Mouse (Mus musculus): Measurements from ENCODE around the gene Cpn2. TPM values are rescaled to one million over a fixed set of nuclear protein-coding genes. Genes with fewer than 3 reads are reported as not detected.

Cpn2 gene
- polyA plus RNA-seq (2015; fragmentation: Nextera tagmentation; extraction: Ambion mirVana): not detected in 2 replicates

- 65% methylated on average over 5 of the region's 5 CpGs for WGBS
- H3K9ac ChIP-seq: no peak within 1 kb of the TSS
- peaks cover 26% of the 10 kb centered on the region for H3K4me1 ChIP-seq
- H3K27me3 ChIP-seq: no peaks in the 10 kb centered on the region
- no peaks in the 10 kb centered on the region for H3K36me3 ChIP-seq
- ATAC-seq (ENCODE audit: low FRiP score, low read depth): no peak
- H3K27ac ChIP-seq: no peak within 1 kb of the TSS; the same call in 1 of the 2 replicates
- H3K9me3 ChIP-seq: no peaks in the 10 kb centered on the region
- H3K4me2 ChIP-seq (replicated peaks): no peak within 1 kb of the TSS
- H3K4me3 ChIP-seq: no peak within 1 kb of the TSS
Measured at GRCm38 (mm10) chr16:30267359-30267758, at the start of gene Cpn2. Gene Cpn2 (minus strand): TSS chr16:30267499.

GRCm38 (mm10) chr16:30314236-30314635 is 46.9 kb upstream of the Cpn2 start:
- Histone ChIP-seq H3K36me3 (peaks cover 19% of the 10 kb centered on the region), H3K9ac (no peak overlapping the region), H3K4me2 (replicated peaks) (no peak overlapping the region), H3K9me3 (no peaks in the 10 kb centered on the region), H3K4me1 (peaks cover 9% of the 10 kb centered on the region), H3K27me3 (peaks cover 28% of the 10 kb centered on the region), H3K27ac (no peak overlapping the region), H3K4me3 (no peak overlapping the region)
- ATAC-seq (ENCODE audit: low FRiP score, low read depth): no peak

- Histone ChIP-seq H3K4me1 (peaks cover 20% of the 10 kb centered on the region), H3K27ac (no peak within 1 kb of the TSS), H3K4me3 (peak within 1 kb of the TSS; percentile 61), H3K27me3 (peaks cover 64% of the 10 kb centered on the region), H3K9me3 (no peaks in the 10 kb centered on the region), H3K9ac (0 out of 2 replicates have a peak within 1 kb of the TSS, but pooled peaks have one; percentile 27), H3K36me3 (peaks cover 9% of the 10 kb centered on the region), H3K4me2 (replicated peaks) (peak within 1 kb of the TSS; percentile 99)
- no peak for ATAC-seq (ENCODE audit: low FRiP score, low read depth)
Measured at GRCm38 (mm10) chr16:30310647-30311046, 43.3 kb upstream of the Cpn2 start, which contains the start of gene Gp5. Gene Gp5 (minus strand): TSS chr16:30310779.

- peak overlapping the region; percentile 61; the same call in 1 of the 2 replicates for H3K4me3 ChIP-seq
Measured at GRCm38 (mm10) chr16:30310171-30310515, 42.8 kb upstream of the Cpn2 start.

GRCm38 (mm10) chr16:30309395-30310170 is 42.3 kb upstream of the Cpn2 start:
- WGBS: 4% methylated on average over 34 of the region's 34 CpGs
- peak overlapping the region; percentile 99 for H3K4me2 ChIP-seq (replicated peaks)

More at GRCm38 (mm10) chr16:30310171-30310515, 42.8 kb upstream of the Cpn2 start:
- no peaks in the 10 kb centered on the region for H3K9me3 ChIP-seq
- peaks cover 67% of the 10 kb centered on the region for H3K27me3 ChIP-seq
- H3K4me2 ChIP-seq (replicated peaks): peak overlapping the region; percentile 99; the same call in 1 of the 2 replicates
- no peak overlapping the region for H3K9ac ChIP-seq
- ATAC-seq (ENCODE audit: low FRiP score, low read depth): no peak
- H3K36me3 ChIP-seq: peaks cover 6% of the 10 kb centered on the region; the same call in 1 of the 2 replicates
- WGBS: 49% methylated on average over 8 of the region's 8 CpGs
- no peak overlapping the region for H3K27ac ChIP-seq
- peaks cover 20% of the 10 kb centered on the region for H3K4me1 ChIP-seq

GRCm38 (mm10) chr16:30308616-30309394 is 41.5 kb upstream of the Cpn2 start:
- under 1% methylated on average over 72 of the region's 72 CpGs for WGBS

More at GRCm38 (mm10) chr16:30309395-30310170, 42.3 kb upstream of the Cpn2 start:
- no peak for ATAC-seq (ENCODE audit: low FRiP score, low read depth)
- H3K9me3 ChIP-seq: no peaks in the 10 kb centered on the region
- peak overlapping the region; percentile 61 for H3K4me3 ChIP-seq
- peaks cover 20% of the 10 kb centered on the region for H3K4me1 ChIP-seq
- 0 out of 2 replicates have a peak, but pooled peaks cover 4% of the 10 kb centered on the region for H3K36me3 ChIP-seq
- 0 out of 2 replicates have a peak overlapping the region, but pooled peaks have one; percentile 27 for H3K9ac ChIP-seq
- no peak overlapping the region for H3K27ac ChIP-seq
- peaks cover 70% of the 10 kb centered on the region for H3K27me3 ChIP-seq

GRCm38 (mm10) chr16:30307961-30308615 is 40.8 kb upstream of the Cpn2 start:
- Histone ChIP-seq H3K4me2 (replicated peaks) (peak overlapping the region; percentile 99), H3K27ac (no peak overlapping the region), H3K9ac (peak overlapping the region; percentile 66), H3K36me3 (0 out of 2 replicates have a peak, but pooled peaks cover 4% of the 10 kb centered on the region), H3K27me3 (peaks cover 85% of the 10 kb centered on the region), H3K4me3 (peak overlapping the region; percentile 61), H3K9me3 (no peaks in the 10 kb centered on the region), H3K4me1 (peaks cover 20% of the 10 kb centered on the region)
- WGBS: 13% methylated on average over 29 of the region's 29 CpGs
- no peak for ATAC-seq (ENCODE audit: low FRiP score, low read depth)

More at GRCm38 (mm10) chr16:30308616-30309394, 41.5 kb upstream of the Cpn2 start:
- peak overlapping the region; percentile 66 for H3K9ac ChIP-seq
- no peaks in the 10 kb centered on the region for H3K9me3 ChIP-seq
- peak overlapping the region; percentile 99 for H3K4me2 ChIP-seq (replicated peaks)
- H3K27ac ChIP-seq: no peak overlapping the region
- 0 out of 2 replicates have a peak, but pooled peaks cover 4% of the 10 kb centered on the region for H3K36me3 ChIP-seq
- H3K4me3 ChIP-seq: peak overlapping the region; percentile 61
- H3K4me1 ChIP-seq: peaks cover 20% of the 10 kb centered on the region
- H3K27me3 ChIP-seq: peaks cover 78% of the 10 kb centered on the region
- peak; percentile 52; the same call in 1 of the 2 replicates for ATAC-seq (ENCODE audit: low FRiP score, low read depth)

- Histone ChIP-seq H3K4me3 (no peak overlapping the region), H3K27me3 (peaks cover 90% of the 10 kb centered on the region), H3K9ac (no peak overlapping the region), H3K4me1 (peaks cover 20% of the 10 kb centered on the region), H3K9me3 (no peaks in the 10 kb centered on the region), H3K36me3 (0 out of 2 replicates have a peak, but pooled peaks cover 4% of the 10 kb centered on the region), H3K27ac (no peak overlapping the region), H3K4me2 (replicated peaks) (no peak overlapping the region)
- ATAC-seq (ENCODE audit: low FRiP score, low read depth): no peak
- WGBS: 53% methylated on average over 12 of the region's 12 CpGs
Measured at GRCm38 (mm10) chr16:30307306-30307705, 40.0 kb upstream of the Cpn2 start.

GRCm38 (mm10) chr16:30306102-30306501 is 38.8 kb upstream of the Cpn2 start:
- Histone ChIP-seq H3K4me1 (peaks cover 20% of the 10 kb centered on the region), H3K27me3 (peaks cover 86% of the 10 kb centered on the region), H3K9me3 (no peaks in the 10 kb centered on the region), H3K9ac (no peak overlapping the region), H3K36me3 (no peaks in the 10 kb centered on the region), H3K4me2 (replicated peaks) (no peak overlapping the region), H3K4me3 (no peak overlapping the region), H3K27ac (no peak overlapping the region)
- no peak for ATAC-seq (ENCODE audit: low FRiP score, low read depth)
- WGBS: 85% methylated on average over 4 of the region's 4 CpGs

GRCm38 (mm10) chr16:30304236-30304635 is 36.9 kb upstream of the Cpn2 start:
- Histone ChIP-seq H3K9ac (no peak overlapping the region), H3K36me3 (no peaks in the 10 kb centered on the region), H3K4me2 (replicated peaks) (no peak overlapping the region), H3K27me3 (peaks cover 67% of the 10 kb centered on the region), H3K4me1 (peaks cover 11% of the 10 kb centered on the region), H3K4me3 (no peak overlapping the region), H3K9me3 (no peaks in the 10 kb centered on the region), H3K27ac (no peak overlapping the region)
- WGBS: 61% methylated on average over 5 of the region's 5 CpGs
- ATAC-seq (ENCODE audit: low FRiP score, low read depth): no peak

- Histone ChIP-seq H3K4me3 (no peak overlapping the region), H3K27ac (no peak overlapping the region), H3K27me3 (peaks cover 59% of the 10 kb centered on the region), H3K4me2 (replicated peaks) (no peak overlapping the region), H3K36me3 (no peaks in the 10 kb centered on the region), H3K9me3 (no peaks in the 10 kb centered on the region), H3K4me1 (peaks cover 4% of the 10 kb centered on the region), H3K9ac (no peak overlapping the region)
- ATAC-seq (ENCODE audit: low FRiP score, low read depth): no peak
- 89% methylated on average over 2 of the region's 2 CpGs for WGBS
Measured at GRCm38 (mm10) chr16:30303411-30303810, 36.1 kb upstream of the Cpn2 start.
